Mouse (Mus musculus) cortical plate, adult 2 months (tissue): ENCODE measurements around the gene Alg9.

Source experiments
- CTCF ChIP-seq: fragments of 200-500 bp; IDR thresholded peaks from 2 replicates; pipeline ENCODE4 v1.5.1; 2011; ENCODE audit warnings: mild to moderate bottlenecking, control low read depth, low read length; ENCODE audit not compliant: insufficient read depth; ENCODE audit errors: extremely low read depth
- POLR2A ChIP-seq: fragments of 200-500 bp; IDR thresholded peaks from 2 replicates; pipeline ENCODE4 v1.6.1; 2011; ENCODE audit warnings: mild to moderate bottlenecking, low read length, control low read depth; ENCODE audit not compliant: insufficient read depth; ENCODE audit errors: extremely low read depth

DNA sequence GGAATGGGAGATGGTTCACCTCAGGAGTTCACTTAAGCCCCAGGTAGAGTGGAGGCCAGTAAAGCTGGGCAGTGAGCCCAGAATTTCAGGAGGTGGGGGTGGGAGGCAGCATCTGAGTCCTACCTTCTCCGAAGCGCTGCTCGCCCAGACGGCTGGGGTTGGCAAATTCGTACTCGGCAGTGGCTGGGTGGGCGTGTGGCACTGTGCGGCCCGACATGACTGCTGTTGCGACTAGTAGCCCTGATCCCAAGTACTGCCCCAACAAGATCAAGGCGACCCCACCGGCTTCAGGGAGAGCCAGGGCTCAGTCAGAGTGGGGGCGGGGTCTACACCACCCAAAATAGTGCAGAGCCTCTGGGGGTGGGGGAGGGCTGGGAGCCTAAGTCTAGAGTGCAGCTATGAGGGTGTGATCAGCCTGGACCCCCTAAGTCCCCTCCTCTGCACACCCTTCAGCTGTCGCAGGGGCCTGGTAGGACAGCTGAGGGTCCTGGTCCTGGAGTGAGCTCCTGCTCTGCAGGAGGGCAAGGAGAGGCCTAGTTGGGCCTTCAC is 22.7 kb upstream of the Alg9 start, which contains the start of gene Hspb2:
- TF ChIP-seq POLR2A (no peak), CTCF (no peak)
